Mouse (Mus musculus) urinary bladder, adult 18-20 months (tissue): ENCODE data around the gene Olfr573-ps1.

ENCODE experiments used
- DNase-seq, 2 experiments: peaks; one replicate each; pipeline ENCODE4 v3.0.0; 2022; ENCODE audit warnings: low spot score in 2 of 2, mixed read lengths in 2 of 2

The Olfr573-ps1 gene

DNA sequence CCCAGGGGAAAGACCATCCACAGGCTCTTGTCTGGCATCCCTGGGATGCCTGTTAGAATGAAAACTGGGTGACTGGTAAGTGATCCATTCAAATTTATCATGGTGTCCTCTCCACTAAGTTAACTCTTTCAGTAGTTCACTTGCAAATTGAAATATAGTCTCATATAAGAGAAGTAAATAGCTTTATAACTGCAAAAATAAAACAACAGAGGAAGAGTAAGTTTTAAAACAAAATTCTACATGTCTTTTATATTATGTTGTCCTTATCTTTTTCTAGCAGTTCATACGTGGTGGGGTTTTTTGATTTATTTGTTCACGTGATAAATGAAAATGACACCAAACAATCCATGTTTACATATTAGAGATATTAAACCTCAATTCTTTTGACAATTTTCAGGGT, at the start of gene Olfr573-ps1:
TSS of gene Olfr573-ps1 (minus strand) at position 101 of the 400 bp plus-strand sequence.
- DNase-seq = no peak

DNA sequence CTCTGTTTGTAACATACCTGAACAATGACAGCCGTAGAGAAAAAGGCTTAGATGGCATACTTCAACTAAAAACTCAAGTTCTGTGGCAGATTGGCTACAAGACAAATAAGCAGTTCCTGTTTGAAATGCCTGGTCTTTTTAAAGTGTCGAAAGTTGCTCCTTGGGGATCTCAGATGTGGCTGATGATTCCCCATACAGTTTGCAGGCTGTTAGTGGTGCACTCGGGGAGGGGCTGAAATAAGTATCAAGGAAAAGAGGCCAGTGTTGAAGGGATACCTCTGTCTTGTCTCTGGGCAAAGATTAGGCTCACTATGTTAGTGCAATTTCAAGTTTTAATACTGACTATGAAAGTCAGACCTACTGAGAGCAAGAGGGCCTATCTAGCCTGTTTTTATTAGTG, 46.8 kb upstream of the Olfr573-ps1 start, which contains the start of gene Olfr578:
TSS of gene Olfr578 (minus strand) at position 101 of the 400 bp plus-strand sequence.
- no peak for DNase-seq

- no peak for DNase-seq
These were observed 33.5 kb upstream of the Olfr573-ps1 start, which contains the start of gene Olfr577 for GRCm38 (mm10) chr7:102975843-102976242. Olfr577 (minus strand) TSS chr7:102975943.

DNA sequence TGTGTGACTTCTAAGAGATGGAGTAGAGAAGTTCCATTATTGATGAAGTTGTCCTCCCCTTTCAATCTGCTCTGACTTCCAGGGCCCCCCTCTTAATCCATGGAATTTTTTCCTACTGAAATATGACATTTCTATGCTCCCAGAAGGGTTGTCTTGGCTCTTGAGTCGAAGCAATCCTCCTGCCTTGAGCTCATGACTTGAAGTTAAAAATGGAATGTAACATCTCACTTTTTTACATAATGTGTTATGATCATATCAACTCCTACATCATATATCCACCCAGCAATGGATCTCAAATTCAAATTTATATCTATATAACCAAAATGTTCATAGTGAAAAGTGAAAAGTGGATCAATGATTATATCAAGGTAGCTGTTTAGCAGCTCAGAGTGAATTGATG, 32.0 kb upstream of the Olfr573-ps1 start:
- DNase-seq = no peak

DNA sequence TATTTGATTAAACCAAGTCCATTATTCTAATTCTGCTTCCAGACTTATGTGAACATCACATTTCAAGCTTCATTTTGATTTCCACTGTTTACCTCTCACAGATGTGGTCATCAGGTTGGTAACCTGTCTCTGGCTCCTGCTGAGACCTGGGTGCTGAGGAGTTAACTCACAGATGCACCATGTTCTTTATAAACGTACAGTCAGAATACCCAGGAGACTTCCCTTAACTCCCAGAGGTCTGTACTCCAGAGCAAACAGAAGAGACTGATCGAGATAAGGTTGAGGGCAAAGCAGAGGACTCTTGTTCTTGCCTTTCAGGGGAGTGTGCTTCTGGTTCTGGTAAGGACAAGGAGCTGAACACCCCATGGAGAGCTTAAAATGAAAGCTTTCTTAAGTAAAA, 20.0 kb upstream of the Olfr573-ps1 start, which contains the start of gene Olfr576:
TSS of gene Olfr576 (plus strand) at position 301 of the 400 bp plus-strand sequence.
- no peak for DNase-seq

GRCm38 (mm10) chr7:102958593-102958992, 16.2 kb upstream of the Olfr573-ps1 start, which contains the start of gene Olfr575:
Olfr575 (minus strand) TSS chr7:102958775.
- no peak for DNase-seq

- DNase-seq = no peak
These were observed 15.8 kb upstream of the Olfr573-ps1 start for GRCm38 (mm10) chr7:102958137-102958536.

- DNase-seq = no peak
These were observed 8.4 kb upstream of the Olfr573-ps1 start for GRCm38 (mm10) chr7:102950732-102951131.

DNA sequence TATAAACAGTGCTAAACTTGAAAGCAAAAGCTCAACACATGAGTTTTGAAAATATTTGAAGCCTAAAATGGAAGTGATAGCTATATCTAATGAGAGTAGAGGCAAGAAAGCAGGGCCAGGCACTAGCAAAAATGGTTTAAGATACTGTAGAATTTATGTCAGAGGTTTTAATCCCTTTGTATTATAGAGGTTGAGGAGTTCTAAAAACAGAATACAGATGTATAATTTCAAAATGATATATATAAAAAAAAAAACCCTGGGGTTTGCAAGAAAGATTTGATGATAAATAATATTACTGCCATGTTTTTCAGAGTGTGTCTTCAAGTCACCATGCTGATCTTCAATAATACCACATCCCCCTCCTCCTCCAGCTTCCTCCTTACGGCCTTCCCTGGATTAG, 5.8 kb upstream of the Olfr573-ps1 start, which contains the start of gene Olfr574:
TSS of gene Olfr574 (plus strand) at position 301 of the 400 bp plus-strand sequence.
- no peak for DNase-seq

DNA sequence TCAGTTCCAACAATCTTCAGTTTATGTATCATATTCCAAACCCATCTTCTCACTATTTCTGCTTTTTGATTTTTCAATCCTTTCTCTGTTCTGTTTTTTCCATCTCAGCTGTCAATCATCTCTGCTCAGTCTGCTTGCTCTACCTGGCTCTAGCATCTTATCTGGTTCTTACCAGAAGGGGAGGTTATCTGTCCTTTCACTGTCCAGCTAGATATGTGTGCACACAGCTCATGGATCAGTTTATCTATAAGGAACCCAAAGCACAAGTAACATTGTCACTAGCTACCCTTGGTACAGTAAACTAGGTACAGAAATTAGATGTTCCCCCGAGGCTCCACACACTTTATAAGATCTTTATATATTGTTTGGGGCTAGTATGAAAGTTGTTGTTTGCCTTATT, 1.0 kb upstream of the Olfr573-ps1 start:
- DNase-seq = no peak

GRCm38 (mm10) chr7:102927105-102927504, 15.3 kb downstream of the Olfr573-ps1 start:
- no peak for DNase-seq

DNA sequence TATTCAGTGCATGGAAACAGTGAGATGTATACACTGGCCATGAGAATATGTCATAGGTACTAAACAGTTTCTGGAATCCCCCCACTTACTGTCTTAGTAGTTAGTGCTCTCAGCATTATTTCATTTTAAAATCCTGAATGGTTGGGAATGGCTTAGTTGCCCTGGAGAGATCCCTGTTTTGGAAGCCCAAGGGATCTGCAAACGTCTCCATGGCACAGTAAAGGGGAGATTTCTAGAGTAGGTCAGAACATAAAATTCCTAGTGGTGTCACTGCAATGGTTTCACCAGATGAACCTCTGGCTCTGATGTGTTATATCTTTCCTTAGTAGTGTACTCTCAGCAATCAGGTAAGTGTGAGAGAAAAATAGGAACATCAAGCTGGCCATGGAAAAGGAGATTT, 18.3 kb downstream of the Olfr573-ps1 start, which contains the start of gene Olfr572:
TSS of gene Olfr572 (plus strand) at position 301 of the 400 bp plus-strand sequence.
- DNase-seq = no peak

GRCm38 (mm10) chr7:102919632-102920031, 22.7 kb downstream of the Olfr573-ps1 start:
- no peak for DNase-seq

DNA sequence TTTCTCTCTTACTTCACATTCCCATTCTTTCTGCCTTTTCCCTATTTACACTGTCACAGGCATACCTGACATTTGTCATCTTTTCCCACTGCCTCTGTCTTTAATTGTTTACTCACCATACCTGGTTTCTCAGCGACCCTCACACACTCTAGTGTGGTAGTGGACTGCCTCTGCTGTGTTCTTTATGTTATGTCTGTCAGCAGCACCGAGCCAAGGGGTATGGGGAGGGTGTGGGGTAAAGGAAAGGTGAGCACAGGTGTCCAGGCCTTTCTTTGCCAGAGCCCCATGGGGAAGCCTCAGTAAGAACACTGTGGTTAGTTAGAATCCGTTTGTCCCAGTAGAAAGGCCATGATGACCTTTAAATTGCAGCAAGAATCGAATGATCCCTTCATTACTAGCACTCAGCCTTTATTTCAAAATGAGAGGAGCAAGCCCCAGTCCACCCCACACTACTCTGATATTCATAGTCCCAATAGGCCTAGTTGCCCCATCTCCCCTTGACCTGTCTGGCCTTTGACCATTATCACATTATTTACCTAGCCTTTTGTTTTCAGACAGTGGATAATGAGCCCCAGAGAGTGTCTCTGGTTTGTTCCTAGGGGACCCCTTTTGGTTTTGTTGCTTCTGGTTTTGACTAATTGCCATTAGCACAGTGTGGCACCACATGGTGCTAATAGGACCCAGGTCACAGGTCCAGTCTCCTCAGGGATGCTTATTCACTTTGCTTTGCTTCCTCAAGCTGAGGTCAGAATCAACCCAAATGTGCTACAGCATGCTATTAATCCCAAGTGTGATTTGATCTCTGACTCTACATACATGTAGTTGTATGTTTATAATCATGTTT, 25.1 kb downstream of the Olfr573-ps1 start, which contains the start of gene Olfr571:
TSS of gene Olfr571 (minus strand) at position 505 of the 844 bp plus-strand sequence.
- no peak for DNase-seq

GRCm38 (mm10) chr7:102916405-102916804, 26.0 kb downstream of the Olfr573-ps1 start:
- DNase-seq = no peak

GRCm38 (mm10) chr7:102915261-102915660, 27.1 kb downstream of the Olfr573-ps1 start:
- no peak for DNase-seq
